In the genomic region with DNA sequence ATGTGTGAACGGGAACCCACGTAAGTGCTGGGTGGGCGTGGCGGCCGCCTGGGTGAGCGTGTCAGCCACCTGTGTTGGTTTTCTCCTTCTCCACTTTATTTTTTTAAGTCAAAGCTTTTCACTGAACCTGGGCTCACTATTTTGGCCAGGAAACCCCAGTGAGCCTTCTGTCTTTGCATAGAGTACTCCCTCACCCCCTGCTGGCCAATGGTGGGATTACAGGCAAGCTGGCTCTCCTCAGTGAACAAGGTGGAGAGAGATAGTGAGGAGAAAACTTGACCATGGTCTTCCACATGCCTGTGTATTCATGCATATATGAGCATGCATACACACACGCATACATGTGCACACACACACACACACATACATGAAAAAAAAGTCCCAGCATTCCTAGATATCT, we compare ENCODE assay signal across 8 mouse cellular contexts. TPM values are rescaled to one million over a fixed set of nuclear protein-coding genes. Genes with fewer than 3 reads are reported as not detected.
DNase-seq lines count a peak whose midpoint lies in the region; ATAC-seq and TF ChIP-seq lines count a peak whose summit lies in the region.

No protein-coding gene starts in this region.

- no peaks in the 10 kb centered on the region for H3K36me3 ChIP-seq in intestine, postnatal 0 days (ENCODE audit: control insufficient read depth, insufficient read depth)
- H3K36me3 ChIP-seq in midbrain, postnatal 0 days (ENCODE audit: insufficient read depth, low read length): no peaks in the 10 kb centered on the region
- H3K36me3 ChIP-seq in spleen, adult 2 months (ENCODE audit: control insufficient read depth, insufficient read depth, low read length): no peaks in the 10 kb centered on the region

- no peak overlapping the region; the same call in 1 of the 2 replicates for H3K4me2 ChIP-seq in intestine, postnatal 0 days (replicated peaks; ENCODE audit: low read depth)
- no peak overlapping the region for H3K4me2 ChIP-seq in midbrain, postnatal 0 days (ENCODE audit: low read depth, low read length, poor library complexity, severe bottlenecking)

- DNase-seq in 3134 (ENCODE audit: extremely low read depth, insufficient read length, low spot score): peak; percentile 41
- peak; percentile 77 to 95 for DNase-seq in adrenal gland, adult (ENCODE audit: inconsistent age in 2 of 2, low spot score in 1 of 2)
- peak; percentile 86 for DNase-seq in gastrocnemius, postnatal 14 days
- DNase-seq in left cerebral cortex, postnatal 36 days (ENCODE audit: low spot score in 2 of 2): peak; percentile 81 to 84
- DNase-seq in midbrain, postnatal 0 days (ENCODE audit: low spot score): peak; percentile 79
- DNase-seq in spleen, adult 2 months (ENCODE audit: low read depth in 1 of 2, low spot score in 2 of 2): peak; percentile 22 to 80

- no peaks in the 10 kb centered on the region for H3K27me3 ChIP-seq in intestine, postnatal 0 days (replicated peaks; ENCODE audit: control insufficient read depth, insufficient read depth, low read length)
- no peaks in the 10 kb centered on the region for H3K27me3 ChIP-seq in midbrain, postnatal 0 days (ENCODE audit: insufficient read depth, low read length)
- no peaks in the 10 kb centered on the region for H3K27me3 ChIP-seq in spleen, adult 2 months (ENCODE audit: control insufficient read depth, insufficient read depth, low read length)

- 31% methylated on average over 7 of the region's 7 CpGs for WGBS in intestine, postnatal 0 days
- WGBS in midbrain, postnatal 0 days: 36% methylated on average over 7 of the region's 7 CpGs
- WGBS in spleen, adult 2 months: 28% methylated on average over 7 of the region's 7 CpGs

- intact Hi-C loops in gastrocnemius, postnatal 14 days (cut with DNase I; ENCODE audit: low total_unique reads): no loop called here
- intact Hi-C loops in left cerebral cortex, postnatal 36 days (cut with DNase I): no loop called here

- H3K4me1 ChIP-seq in cortical plate, adult 2 months (ENCODE audit: control insufficient read depth, insufficient read depth, low read length): no peaks in the 10 kb centered on the region
- no peaks in the 10 kb centered on the region for H3K4me1 ChIP-seq in intestine, postnatal 0 days (replicated peaks; ENCODE audit: control insufficient read depth, insufficient read depth, low read length)
- H3K4me1 ChIP-seq in midbrain, postnatal 0 days (ENCODE audit: insufficient read depth, low read length): no peaks in the 10 kb centered on the region
- no peaks in the 10 kb centered on the region for H3K4me1 ChIP-seq in spleen, adult 2 months (ENCODE audit: control insufficient read depth, insufficient read depth, insufficient read length)

- ATAC-seq in intestine, postnatal 0 days: no peak
- peak; percentile 64; the same call in 1 of the 2 replicates for ATAC-seq in midbrain, postnatal 0 days (ENCODE audit: low FRiP score)

- TF ChIP-seq CTCF in cortical plate, adult 2 months (IDR thresholded peaks at IDR 0.05; ENCODE audit: extremely low read depth, insufficient read depth, low read length): peak; percentile 91
- TF ChIP-seq CTCF in intestine, postnatal 0 days (IDR thresholded peaks at IDR 0.05; ENCODE audit: low read depth): peak; percentile 93
- peak; percentile 94 for TF ChIP-seq CTCF in midbrain, postnatal 0 days (IDR thresholded peaks at IDR 0.05)
- TF ChIP-seq CTCF in spleen, adult 2 months (IDR thresholded peaks at IDR 0.05; ENCODE audit: extremely low read depth, insufficient read depth, insufficient read length, insufficient replicate concordance): peak; percentile 76; the same call in 1 of the 2 replicates

- H3K9ac ChIP-seq in intestine, postnatal 0 days (ENCODE audit: low read depth, low read length): no peak overlapping the region
- no peak overlapping the region for H3K9ac ChIP-seq in midbrain, postnatal 0 days (replicated peaks; ENCODE audit: low read length, poor library complexity, severe bottlenecking)

- no peak overlapping the region for H3K27ac ChIP-seq in cortical plate, adult 2 months (ENCODE audit: insufficient read depth, low read length)
- no peak overlapping the region for H3K27ac ChIP-seq in intestine, postnatal 0 days (ENCODE audit: low read depth, low read length)
- H3K27ac ChIP-seq in midbrain, postnatal 0 days (ENCODE audit: low read depth, low read length): no peak overlapping the region
- H3K27ac ChIP-seq in spleen, adult 2 months (ENCODE audit: insufficient read depth, low read length): no peak overlapping the region

- no peaks in the 10 kb centered on the region for H3K9me3 ChIP-seq in intestine, postnatal 0 days (ENCODE audit: control insufficient read depth)
- H3K9me3 ChIP-seq in midbrain, postnatal 0 days (ENCODE audit: low read length): no peaks in the 10 kb centered on the region

- H3K4me3 ChIP-seq in cortical plate, adult 2 months (ENCODE audit: insufficient read depth, low read length): no peak overlapping the region
- no peak overlapping the region for H3K4me3 ChIP-seq in intestine, postnatal 0 days (ENCODE audit: low read depth, low read length)
- no peak overlapping the region for H3K4me3 ChIP-seq in midbrain, postnatal 0 days (ENCODE audit: low read depth, low read length)
- no peak overlapping the region for H3K4me3 ChIP-seq in spleen, adult 2 months (ENCODE audit: extremely low read depth, insufficient read depth, insufficient read length)

- no peak for TF ChIP-seq POLR2A in cortical plate, adult 2 months (IDR thresholded peaks at IDR 0.05; ENCODE audit: extremely low read depth, insufficient read depth, low read length)
- TF ChIP-seq POLR2A in spleen, adult 2 months (IDR thresholded peaks at IDR 0.05; ENCODE audit: low read depth, low read length): no peak

RNA-seq across cellular contexts. Expression of a gene that starts 6.8 kb away (rescaled TPM):
- polyA plus RNA-seq in cortical plate, adult 2 months (2012; rRNA removed): 24.6 and 28.7 TPM in 2 replicates
- 1 to 10 TPM; 3.2 to 3.6 TPM for total RNA-seq in gastrocnemius, postnatal 14 days (2021)
- 5.3 and 8.9 TPM in 2 replicates for polyA plus RNA-seq in intestine, postnatal 0 days (2015; fragmentation: Nextera tagmentation; extraction: Ambion mirVana)
- 10 to 100 TPM; 16.2 to 19.1 TPM for total RNA-seq in left cerebral cortex, postnatal 36 days (2021)
- total RNA-seq in midbrain, postnatal 0 days (2014; rRNA removed): 52.4 and 63.7 TPM in 2 replicates
- 122 and 136 TPM in 2 replicates for polyA plus RNA-seq in midbrain, postnatal 0 days (2015; fragmentation: Nextera tagmentation; extraction: Ambion mirVana)
- polyA plus RNA-seq in spleen, adult 2 months (2012; rRNA removed): 0.16 and 0.46 TPM in 2 replicates
